Mouse (Mus musculus) frontal cortex, adult 2 months (tissue): ENCODE measurements around the gene Ttc19. TPM values are rescaled to one million over a fixed set of nuclear protein-coding genes. Genes with fewer than 3 reads are reported as not detected.

Experiments used
- polyA plus RNA-seq: library from polyadenylated mRNA; depleted of rRNA; stranded (reverse); fragments of >200 nt; gene quantifications from 2 replicates; pipeline ENCODE4 v1.2.3, GENCODE M21; 2012; rRNA removed

Gene Ttc19
- polyA plus RNA-seq, 1 experiment = 58.1 TPM

Other genes with a start within 250 kb of the Ttc19 start
- 7.1 and 9.9 TPM in 2 replicates for gene Adora2b, start 32.5 kb upstream of the Ttc19 start, polyA plus RNA-seq
- 26.6 and 27.4 TPM in 2 replicates for gene Zswim7, start 98 bp upstream of the Ttc19 start, polyA plus RNA-seq
- gene Pigl, start 177.0 kb downstream of the Ttc19 start, polyA plus RNA-seq = 7.9 and 10.0 TPM in 2 replicates
- 128 and 149 TPM in 2 replicates for gene Ncor1, start 177.1 kb downstream of the Ttc19 start, polyA plus RNA-seq